Mouse (Mus musculus) limb, embryonic 13.5 days (tissue): Measurements from ENCODE around the gene Ltf. TPM values are rescaled to one million over a fixed set of nuclear protein-coding genes. Genes with fewer than 3 reads are reported as not detected.

Experiments
- polyA plus RNA-seq: library from polyadenylated mRNA; unstranded; fragments of >200 nt; fragmentation: Nextera tagmentation; extraction: Ambion mirVana; gene quantifications from 2 replicates; pipeline ENCODE4 v1.2.1, GENCODE M21; 2015

Ltf gene
- polyA plus RNA-seq, 1 experiment from 2014 or later, result 0.73 TPM

Other genes starting within 250 kb of the Ltf start
- gene Prss42, start 221.1 kb upstream of the Ltf start, polyA plus RNA-seq, result not detected in 2 replicates
- gene Prss44, start 205.3 kb upstream of the Ltf start, polyA plus RNA-seq, result not detected in 2 replicates
- not detected in 2 replicates for gene Prss43, start 192.6 kb upstream of the Ltf start, polyA plus RNA-seq
- not detected in 2 replicates for gene Prss45, start 184.7 kb upstream of the Ltf start, polyA plus RNA-seq
- not detected in 2 replicates for gene Prss46, start 174.8 kb upstream of the Ltf start, polyA plus RNA-seq
- gene Prss50, start 161.3 kb upstream of the Ltf start, polyA plus RNA-seq, result 0.31 and 0.38 TPM in 2 replicates
- gene Als2cl, start 139.4 kb upstream of the Ltf start, polyA plus RNA-seq, result 1.3 and 1.4 TPM in 2 replicates
- gene Tmie, start 139.2 kb upstream of the Ltf start, polyA plus RNA-seq, result 1.1 and 1.2 TPM in 2 replicates
- not detected in 2 replicates for gene Fam240a, start 102.4 kb upstream of the Ltf start, polyA plus RNA-seq
- gene Tdgf1, start 73.1 kb upstream of the Ltf start, polyA plus RNA-seq, result 0.11 and 0.13 TPM in 2 replicates
- gene Lrrc2, start 67.7 kb upstream of the Ltf start, polyA plus RNA-seq, result 0.05 TPM in 1 of 2 replicates, not detected in the other
- not detected in 2 replicates for gene Rtp3, start 28.7 kb upstream of the Ltf start, polyA plus RNA-seq
- 0.33 and 0.68 TPM in 2 replicates for gene Ccrl2, start 38.2 kb downstream of the Ltf start, polyA plus RNA-seq
- gene Lrrfip2, start 98.3 kb downstream of the Ltf start, polyA plus RNA-seq, result 37.2 and 39.8 TPM in 2 replicates